Mouse (Mus musculus): ENCODE measurements around the gene Itga7.

Gene Itga7

GRCm38 (mm10) chr10:128933574-128933973 lies at the start of gene Itga7:
Gene Itga7, plus strand, starts transcription at chr10:128933818.
- no peak for DNase-seq

- no peak for DNase-seq
Observed at GRCm38 (mm10) chr10:128888941-128889827, 44.4 kb upstream of the Itga7 start.

GRCm38 (mm10) chr10:128889846-128890245 lies 43.8 kb upstream of the Itga7 start:
- DNase-seq = no peak

- DNase-seq = no peak
Observed at GRCm38 (mm10) chr10:128890383-128891295, 43.0 kb upstream of the Itga7 start.

GRCm38 (mm10) chr10:128891296-128892094 lies 42.1 kb upstream of the Itga7 start, which contains the start of gene Gdf11:
Gene Gdf11, minus strand, starts transcription at chr10:128891718.
- no peak for DNase-seq

GRCm38 (mm10) chr10:128892246-128892645 lies 41.4 kb upstream of the Itga7 start:
- no peak for DNase-seq

GRCm38 (mm10) chr10:128895437-128895836 lies 38.2 kb upstream of the Itga7 start:
- DNase-seq = peak; percentile 79

- no peak for DNase-seq
Observed at GRCm38 (mm10) chr10:128895952-128896693, 37.5 kb upstream of the Itga7 start.

GRCm38 (mm10) chr10:128896807-128897206 lies 36.8 kb upstream of the Itga7 start:
- no peak for DNase-seq

GRCm38 (mm10) chr10:128897501-128897900 lies 36.1 kb upstream of the Itga7 start:
- no peak for DNase-seq

GRCm38 (mm10) chr10:128899759-128900490 lies 33.7 kb upstream of the Itga7 start:
- no peak for DNase-seq

- DNase-seq = no peak
Observed at GRCm38 (mm10) chr10:128900698-128901097, 32.9 kb upstream of the Itga7 start, which contains the start of gene Cd63. Gene Cd63, plus strand, starts transcription at chr10:128900989.

GRCm38 (mm10) chr10:128901409-128901808 lies 32.2 kb upstream of the Itga7 start:
- DNase-seq = no peak

- no peak for DNase-seq
Observed at GRCm38 (mm10) chr10:128902409-128902988, 31.1 kb upstream of the Itga7 start.

- DNase-seq = no peak
Observed at GRCm38 (mm10) chr10:128904812-128905211, 28.8 kb upstream of the Itga7 start.

GRCm38 (mm10) chr10:128908778-128909448 lies 24.7 kb upstream of the Itga7 start:
- DNase-seq = no peak

GRCm38 (mm10) chr10:128909567-128910028 lies 24.0 kb upstream of the Itga7 start:
- peak; percentile 53 for DNase-seq

- DNase-seq = no peak
Observed at GRCm38 (mm10) chr10:128910066-128910841, 23.4 kb upstream of the Itga7 start.

GRCm38 (mm10) chr10:128911430-128911829 lies 22.2 kb upstream of the Itga7 start:
- DNase-seq = no peak

Data from cerebellum, adult 8-10 months (tissue).